Mouse (Mus musculus) lung, embryonic 15.5 days (tissue): ENCODE data around the gene Wipf2. TPM values are rescaled to one million over a fixed set of nuclear protein-coding genes. Genes with fewer than 3 reads are reported as not detected.
"Not testable (repeated sequence)": the region's sequence is repeated elsewhere in the genome, so short reads cannot be mapped to it uniquely, and the experiment has no call there.

ENCODE experiments used
- ATAC-seq: fragments of 200-750 bp; cut with Nextera tagmentation; 2 replicates; pipeline ENCODE4 v1.8.0; 2017; ENCODE audit warnings: moderate number of reproducible peaks, borderline replicate concordance; ENCODE audit not compliant: low FRiP score, low TSS enrichment; ENCODE audit errors: extremely low read depth
- H3K27ac ChIP-seq: fragments of 300-500 bp; sonication (generic); 2 replicates; pipeline ENCODE4 v1.5.1; 2015; ENCODE audit warnings: moderate library complexity, mild to moderate bottlenecking, inconsistent platforms
- H3K27me3 ChIP-seq: fragments of 300-500 bp; sonication (generic); 2 replicates; pipeline ENCODE4 v1.6.1; 2015; ENCODE audit warnings: inconsistent platforms
- H3K36me3 ChIP-seq: fragments of 300-500 bp; sonication (generic); 2 replicates; pipeline ENCODE4 v1.6.1; 2015; ENCODE audit warnings: inconsistent platforms
- H3K4me1 ChIP-seq: fragments of 300-500 bp; sonication (generic); 2 replicates; pipeline ENCODE4 v1.6.1; 2015; ENCODE audit warnings: inconsistent platforms
- H3K4me2 ChIP-seq: fragments of 300-500 bp; sonication (generic); 2 replicates; pipeline ENCODE4 v1.6.1; 2015; ENCODE audit warnings: inconsistent platforms, mild to moderate bottlenecking, moderate library complexity
- H3K4me3 ChIP-seq: fragments of 300-500 bp; sonication (generic); 2 replicates; pipeline ENCODE4 v1.5.1; 2015; ENCODE audit warnings: mild to moderate bottlenecking, inconsistent platforms
- H3K9ac ChIP-seq: fragments of 300-500 bp; sonication (generic); 2 replicates; pipeline ENCODE4 v1.6.1; 2015; ENCODE audit warnings: inconsistent platforms
- H3K9me3 ChIP-seq: fragments of 300-500 bp; sonication (generic); 2 replicates; pipeline ENCODE4 v1.6.1; 2016; ENCODE audit warnings: inconsistent platforms
- WGBS: fragments of 180-500 bp; shearing (Covaris S2); methylation state at CpG from one replicate; pipeline ENCODE4 v1.1.7; 2015; 5-methylcytosine and 5-hydroxymethylcytosine counted together
- polyA plus RNA-seq: library from polyadenylated mRNA; unstranded; fragments of >200 nt; fragmentation: Nextera tagmentation; extraction: Ambion mirVana; gene quantifications from 2 replicates; pipeline ENCODE4 v1.2.1, GENCODE M21; 2015

Wipf2 gene
- polyA plus RNA-seq, 1 experiment from 2014 or later: 4.1 TPM

DNA sequence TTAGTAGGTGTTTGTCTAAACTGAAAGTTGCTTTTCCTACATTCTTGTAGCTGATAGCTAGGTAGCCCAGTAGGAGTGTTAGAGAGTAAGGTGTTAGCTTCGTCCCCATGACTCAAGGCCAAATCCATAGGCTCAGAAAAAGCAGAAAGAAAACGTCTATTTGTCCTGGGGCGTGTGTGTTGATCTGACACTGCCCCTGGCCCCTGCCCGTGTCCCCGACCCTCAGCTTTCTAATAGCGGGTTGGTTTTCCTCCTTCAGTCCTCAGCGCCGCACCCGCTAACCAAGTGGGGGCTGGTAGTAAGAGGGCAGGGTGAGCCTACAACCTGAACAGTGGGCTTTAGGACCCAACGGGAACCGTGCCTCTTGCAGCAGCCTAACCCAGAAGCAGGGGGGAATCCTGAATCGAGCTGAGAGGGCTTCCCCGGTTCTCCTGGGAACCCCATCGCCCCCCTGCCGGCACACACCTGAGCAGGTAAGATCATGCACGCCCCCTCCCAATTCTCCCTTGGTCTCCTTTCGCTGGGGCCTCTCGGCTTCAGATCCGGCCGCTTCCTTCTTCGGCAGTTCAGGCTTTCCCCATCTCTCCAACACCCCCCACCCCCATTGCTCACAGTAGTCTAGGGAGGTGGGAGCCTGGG lies 64.1 kb downstream of the Wipf2 start, which contains the start of gene Rara:
Rara (plus strand) TSS at position 381 of the 639 bp plus-strand sequence.
- peak within 1 kb of the TSS; percentile 61 for H3K9ac ChIP-seq
- peak within 1 kb of the TSS; percentile 95 for H3K27ac ChIP-seq
- no peaks in the 10 kb centered on the region for H3K27me3 ChIP-seq
- no peaks in the 10 kb centered on the region for H3K9me3 ChIP-seq
- H3K4me1 ChIP-seq: peaks cover 99% of the 10 kb centered on the region
- 7% methylated on average over 18 of the region's 21 CpGs for WGBS
- no peaks in the 10 kb centered on the region for H3K36me3 ChIP-seq
- H3K4me3 ChIP-seq: peak within 1 kb of the TSS; percentile 55
- peak within 1 kb of the TSS; percentile 63 for H3K4me2 ChIP-seq
- no peak for ATAC-seq

DNA sequence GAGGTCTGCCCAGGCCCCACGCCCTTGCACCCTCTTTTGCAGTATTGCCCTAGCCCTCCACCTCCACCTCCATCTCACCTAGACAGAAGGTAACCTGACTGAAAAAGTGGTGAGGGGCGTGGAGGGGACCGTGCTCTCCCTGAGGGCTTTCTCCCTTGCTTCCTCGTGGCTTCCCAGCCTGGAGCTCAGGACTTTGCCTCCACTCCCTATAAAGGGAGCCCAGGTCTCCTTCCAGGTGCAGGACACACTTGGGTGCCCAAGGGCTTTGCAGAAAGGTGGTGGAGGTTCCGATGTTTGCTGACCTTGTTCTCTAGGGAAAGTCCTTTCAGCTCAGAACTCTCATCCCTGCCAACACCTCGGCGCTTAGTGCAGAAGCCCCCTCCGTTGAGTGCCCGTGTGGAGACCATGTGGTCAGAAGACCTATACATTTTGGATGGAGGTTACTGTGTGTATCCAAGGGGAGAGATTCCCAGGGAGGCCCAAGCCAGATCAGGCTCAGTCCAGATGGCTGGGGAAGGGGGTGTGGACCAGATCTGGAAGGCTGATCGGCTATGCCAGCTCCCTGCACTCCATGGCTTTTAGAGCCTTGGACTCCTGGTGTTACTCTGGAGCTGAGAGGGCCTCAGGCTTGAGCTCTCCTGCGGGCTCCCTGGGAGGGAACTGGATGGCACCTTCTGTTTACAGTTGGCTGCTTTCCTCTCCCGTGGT lies 64.9 kb downstream of the Wipf2 start:
- H3K27me3 ChIP-seq: no peaks in the 10 kb centered on the region
- H3K4me2 ChIP-seq: peak overlapping the region; percentile 63
- peak overlapping the region; percentile 55 for H3K4me3 ChIP-seq
- WGBS: 5% methylated on average over 12 of the region's 12 CpGs
- H3K9me3 ChIP-seq: no peaks in the 10 kb centered on the region
- peak overlapping the region; percentile 61 for H3K9ac ChIP-seq
- H3K27ac ChIP-seq: peak overlapping the region; percentile 95
- ATAC-seq: no peak
- H3K36me3 ChIP-seq: no peaks in the 10 kb centered on the region
- H3K4me1 ChIP-seq: peaks cover 99% of the 10 kb centered on the region

DNA sequence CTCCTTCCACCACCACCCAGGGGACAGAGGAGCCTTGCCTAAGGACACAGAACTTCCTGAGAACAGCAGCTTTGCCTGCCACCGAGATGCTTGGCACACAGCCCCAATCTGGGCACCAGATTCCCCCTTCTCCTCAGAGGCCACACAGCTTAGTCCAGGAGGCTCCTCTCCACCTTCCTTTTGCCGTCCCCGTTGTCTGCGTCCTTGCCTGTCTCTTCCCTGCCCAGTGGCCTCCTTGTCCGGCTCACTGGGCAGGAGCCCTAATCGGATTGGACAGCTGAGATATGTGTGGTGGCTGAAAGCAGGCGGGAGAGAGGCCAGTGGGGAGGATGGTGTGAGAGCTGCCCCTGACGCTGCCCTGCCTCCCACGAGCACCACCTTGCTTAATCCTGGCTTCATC lies 66.1 kb downstream of the Wipf2 start:
- ATAC-seq: no peak
- Histone ChIP-seq H3K9me3 (no peaks in the 10 kb centered on the region), H3K4me2 (peak overlapping the region; percentile 63), H3K27ac (peak overlapping the region; percentile 95), H3K36me3 (no peaks in the 10 kb centered on the region), H3K4me3 (peak overlapping the region; percentile 12; the same call in 1 of the 2 replicates), H3K27me3 (no peaks in the 10 kb centered on the region), H3K4me1 (peaks cover 99% of the 10 kb centered on the region), H3K9ac (peak overlapping the region; percentile 18; the same call in 1 of the 2 replicates)
- WGBS: 15% methylated on average over 9 of the region's 9 CpGs

DNA sequence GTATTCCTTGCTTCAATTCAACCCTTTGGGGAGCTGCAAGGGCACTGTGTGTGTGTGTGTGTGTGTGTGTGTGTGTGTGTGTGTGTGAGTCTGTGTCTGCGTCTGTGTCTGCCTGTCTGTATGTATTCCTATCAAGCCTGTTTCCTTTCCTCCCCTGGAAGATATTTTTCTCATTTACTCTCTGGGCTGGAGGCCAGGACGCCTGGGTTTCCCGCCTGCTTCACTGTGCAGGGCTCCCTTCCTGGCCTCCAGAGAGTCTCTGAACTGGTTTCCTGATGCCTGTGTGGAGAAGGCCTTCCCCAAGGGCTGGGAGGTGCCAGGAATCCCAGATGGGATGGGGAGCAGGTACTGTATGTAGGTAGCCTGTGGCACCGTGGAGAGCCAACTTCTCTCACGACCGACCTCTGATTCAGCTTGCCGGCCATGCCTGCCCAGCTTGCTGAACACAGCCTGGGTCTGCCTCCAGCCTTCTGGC lies 66.7 kb downstream of the Wipf2 start:
- Histone ChIP-seq H3K4me2 (peak overlapping the region; percentile 63), H3K9me3 (no peaks in the 10 kb centered on the region), H3K27me3 (no peaks in the 10 kb centered on the region), H3K4me3 (peak overlapping the region; percentile 12; the same call in 1 of the 2 replicates), H3K27ac (peak overlapping the region; percentile 95), H3K9ac (0 out of 2 replicates have a peak overlapping the region, but pooled peaks have one; percentile 18), H3K4me1 (peaks cover 98% of the 10 kb centered on the region), H3K36me3 (no peaks in the 10 kb centered on the region)
- no peak for ATAC-seq
- 30% methylated on average over 7 of the region's 7 CpGs for WGBS

DNA sequence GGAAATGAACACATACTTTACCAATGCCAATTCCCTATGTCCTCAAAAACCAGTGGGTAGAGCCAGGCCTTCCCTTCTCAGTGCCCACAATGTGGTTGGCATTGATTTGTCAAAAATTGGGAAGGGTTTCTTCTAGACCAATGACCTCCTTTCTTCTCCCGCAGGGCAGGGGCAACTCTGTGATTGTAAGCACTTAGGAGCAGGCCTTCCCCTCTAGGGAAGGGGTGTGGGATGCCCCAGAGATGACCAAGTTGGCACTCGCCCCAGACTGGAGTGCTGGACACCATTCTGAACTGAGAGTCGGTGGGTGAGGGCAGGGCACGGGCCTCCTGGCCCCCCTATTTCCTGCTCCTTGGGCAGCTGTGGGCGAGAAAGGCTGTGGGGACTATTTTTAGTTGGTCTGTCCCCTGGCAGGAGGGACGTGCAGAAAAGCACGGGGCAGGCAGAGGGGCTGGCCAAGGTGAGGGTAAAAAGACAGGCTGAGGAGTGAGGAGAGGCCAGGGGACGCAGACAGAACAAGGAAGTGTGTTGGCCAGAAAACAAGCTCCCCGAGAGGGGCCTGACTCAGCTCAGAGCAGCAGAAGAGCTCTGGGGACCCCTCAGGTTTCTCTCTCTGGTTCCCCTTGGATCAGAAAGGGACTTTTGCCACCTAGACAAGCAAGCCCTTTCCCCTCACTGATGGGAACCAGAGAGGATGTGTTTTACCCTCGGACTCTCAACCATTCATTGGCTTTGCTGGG lies 67.5 kb downstream of the Wipf2 start:
- no peaks in the 10 kb centered on the region for H3K9me3 ChIP-seq
- peaks cover 97% of the 10 kb centered on the region for H3K4me1 ChIP-seq
- no peak overlapping the region; the same call in 1 of the 2 replicates for H3K4me3 ChIP-seq
- peak overlapping the region; percentile 95 for H3K27ac ChIP-seq
- H3K27me3 ChIP-seq: no peaks in the 10 kb centered on the region
- WGBS: 17% methylated on average over 10 of the region's 10 CpGs
- ATAC-seq: no peak
- no peaks in the 10 kb centered on the region for H3K36me3 ChIP-seq
- 0 out of 2 replicates have a peak overlapping the region, but pooled peaks have one; percentile 12 for H3K9ac ChIP-seq
- H3K4me2 ChIP-seq: peak overlapping the region; percentile 63

DNA sequence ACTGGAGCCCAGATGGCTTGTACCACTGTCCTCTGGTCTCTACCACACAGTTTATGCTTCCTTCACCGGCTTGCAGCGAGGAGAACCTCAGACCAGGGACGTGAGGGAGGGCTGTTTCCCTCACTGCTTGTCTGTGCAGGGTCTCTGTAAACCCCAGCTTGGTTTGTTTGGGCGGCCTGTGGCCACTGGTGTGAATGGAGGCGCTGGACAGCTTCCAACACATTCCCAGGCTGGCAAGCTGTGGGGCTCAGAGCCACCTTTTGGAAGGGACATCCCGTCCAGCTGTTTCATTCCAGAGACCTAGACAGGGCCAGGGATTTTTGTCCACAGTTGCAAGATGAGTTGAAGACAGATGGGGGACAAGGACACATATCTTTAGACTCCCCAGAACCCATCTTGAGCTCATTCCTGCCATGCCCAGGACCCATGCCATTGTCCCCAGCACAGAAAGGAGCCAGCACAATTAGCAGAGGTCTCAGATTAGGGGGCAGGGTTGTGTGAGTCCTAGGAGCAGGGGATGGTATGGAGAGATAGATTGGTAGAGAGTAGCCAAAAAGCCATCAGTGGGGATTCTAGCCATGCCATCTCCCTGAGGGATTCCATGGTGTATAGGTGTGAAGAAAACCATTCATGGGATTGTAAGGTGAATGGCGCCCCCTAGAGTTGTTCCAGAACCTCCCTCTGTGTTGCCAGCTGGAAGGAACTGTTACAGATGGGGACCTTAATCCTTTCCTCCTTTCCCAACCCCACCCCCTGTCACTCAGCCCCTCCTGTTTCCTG lies 68.3 kb downstream of the Wipf2 start:
- WGBS: 15% methylated on average over 7 of the region's 7 CpGs
- Histone ChIP-seq H3K4me2 (peak overlapping the region; percentile 63), H3K36me3 (no peaks in the 10 kb centered on the region), H3K4me3 (no peak overlapping the region), H3K27ac (peak overlapping the region; percentile 95), H3K9ac (no peak overlapping the region), H3K27me3 (no peaks in the 10 kb centered on the region), H3K4me1 (peaks cover 97% of the 10 kb centered on the region), H3K9me3 (no peaks in the 10 kb centered on the region)
- ATAC-seq: peak; percentile 11; the same call in 1 of the 2 replicates

DNA sequence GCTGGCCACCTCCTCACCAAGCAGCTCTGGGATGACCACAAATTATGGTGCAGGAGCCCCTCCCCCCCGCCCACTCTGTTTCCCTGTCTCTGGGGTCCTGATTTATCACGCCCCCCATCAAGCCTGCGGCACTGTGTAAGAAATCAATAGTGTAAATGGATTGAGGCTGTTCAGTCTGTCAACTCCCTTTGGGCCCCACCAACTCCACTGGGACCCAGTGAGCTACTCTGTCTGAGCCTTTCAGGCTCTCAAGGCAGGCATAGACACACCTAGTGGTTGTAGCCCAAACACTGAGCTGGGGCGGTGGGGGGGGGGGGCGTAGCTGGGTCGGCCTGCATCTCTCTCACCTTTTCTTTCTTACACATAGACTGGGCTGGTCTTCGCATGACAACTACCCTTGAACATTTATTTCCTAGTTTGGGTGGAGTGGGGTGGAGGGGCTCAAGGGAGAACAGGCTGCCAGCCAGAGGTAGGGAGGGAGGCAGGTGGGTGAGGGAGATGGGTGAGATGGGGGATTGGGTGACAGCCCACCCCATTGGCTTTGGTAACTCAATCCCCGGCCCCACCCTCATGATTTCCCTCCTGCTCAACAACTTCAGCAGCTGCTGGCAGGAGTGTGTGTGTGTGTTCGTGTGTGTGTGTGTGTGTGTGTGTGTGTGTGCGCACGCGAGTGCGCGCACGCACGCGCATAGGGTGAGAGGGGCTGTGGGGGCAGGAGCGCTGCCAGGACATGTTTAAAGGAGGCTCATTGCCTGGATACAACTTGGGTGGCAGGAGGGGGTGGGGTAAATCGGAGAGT lies 69.1 kb downstream of the Wipf2 start:
- peak overlapping the region; percentile 95 for H3K27ac ChIP-seq

DNA sequence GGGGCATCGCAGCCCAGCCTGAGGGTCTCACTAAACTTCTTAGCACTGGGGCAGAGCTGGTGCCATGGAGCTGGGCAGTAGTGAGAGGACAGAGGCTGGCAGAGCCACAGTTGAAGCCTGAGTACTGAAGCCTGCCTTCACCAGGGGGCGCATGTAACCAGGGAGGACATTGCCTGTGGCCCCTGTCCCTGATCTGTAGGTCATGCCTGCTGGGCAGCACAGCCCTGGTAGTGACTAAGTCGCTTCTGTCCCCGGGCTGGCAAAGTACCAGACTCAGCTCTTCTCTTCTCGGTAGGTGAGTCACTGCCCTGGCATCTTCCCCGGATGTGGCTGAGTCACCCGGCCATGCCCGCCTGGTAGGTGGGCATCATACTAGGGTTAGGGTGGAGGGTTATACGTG lies 69.7 kb downstream of the Wipf2 start:
- Histone ChIP-seq H3K9ac (no peak overlapping the region), H3K9me3 (no peaks in the 10 kb centered on the region), H3K36me3 (no peaks in the 10 kb centered on the region), H3K4me2 (peak overlapping the region; percentile 37), H3K27ac (peak overlapping the region; percentile 95), H3K4me1 (peaks cover 93% of the 10 kb centered on the region), H3K27me3 (no peaks in the 10 kb centered on the region), H3K4me3 (peak overlapping the region; percentile 2; the same call in 1 of the 2 replicates)
- 31% methylated on average over 9 of the region's 9 CpGs for WGBS
- no peak for ATAC-seq

More for the DNA sequence above, 69.1 kb downstream of the Wipf2 start:
- peaks cover 98% of the 10 kb centered on the region for H3K4me1 ChIP-seq
- H3K4me2 ChIP-seq: peak overlapping the region; percentile 63
- no peaks in the 10 kb centered on the region for H3K36me3 ChIP-seq
- no peaks in the 10 kb centered on the region for H3K27me3 ChIP-seq
- peak overlapping the region; percentile 2; the same call in 1 of the 2 replicates for H3K4me3 ChIP-seq
- H3K9ac ChIP-seq: 0 out of 2 replicates have a peak overlapping the region, but pooled peaks have one; percentile 16
- 13% methylated on average over 19 of the region's 19 CpGs for WGBS
- ATAC-seq: no peak
- no peaks in the 10 kb centered on the region for H3K9me3 ChIP-seq

DNA sequence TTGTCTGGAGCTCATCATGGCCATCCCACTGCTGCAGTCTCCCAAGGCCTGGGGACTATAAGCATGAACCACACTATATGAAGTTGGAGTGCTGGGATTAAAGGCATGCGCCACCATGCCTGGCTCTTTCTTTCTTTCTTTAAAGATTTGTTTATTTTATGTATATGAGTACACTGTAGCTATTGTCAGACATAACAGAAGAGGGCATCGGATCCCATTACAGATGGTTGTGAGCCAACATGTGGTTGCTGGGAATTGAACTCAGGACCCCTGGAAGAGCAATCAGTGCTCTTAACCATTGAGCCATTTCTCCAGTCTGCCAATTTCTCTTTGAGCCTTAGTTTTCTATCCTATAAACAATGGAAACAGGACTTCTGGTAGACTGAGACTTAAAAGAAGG lies 70.4 kb downstream of the Wipf2 start:
- Histone ChIP-seq H3K4me1 (peaks cover 93% of the 10 kb centered on the region), H3K27ac (peak overlapping the region; percentile 95)
- not testable (repeated sequence) for H3K9me3 ChIP-seq, H3K27me3 ChIP-seq, H3K4me3 ChIP-seq, H3K36me3 ChIP-seq, H3K9ac ChIP-seq, ATAC-seq, H3K4me2 ChIP-seq
- 74% methylated on average over 2 of the region's 2 CpGs for WGBS

DNA sequence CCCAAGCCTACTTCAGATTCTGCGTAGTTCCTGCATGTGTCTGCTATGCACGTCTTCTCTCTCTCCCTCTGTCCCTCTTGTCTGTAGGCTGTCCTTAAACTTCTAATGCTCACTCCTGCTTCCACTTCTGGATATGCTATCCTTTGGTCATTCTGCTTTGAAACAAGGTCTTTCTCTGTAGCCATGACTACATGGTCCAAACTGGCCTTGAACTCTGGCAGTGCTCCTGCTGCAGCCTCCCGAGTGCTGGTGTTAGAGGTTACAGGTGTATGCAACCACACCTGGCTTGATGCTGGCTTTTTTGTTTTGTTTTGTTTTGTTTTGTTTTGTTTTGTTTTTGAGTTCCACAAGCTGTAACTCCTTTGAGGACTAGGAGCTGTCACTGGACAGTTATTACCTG lies 70.9 kb downstream of the Wipf2 start:
- Histone ChIP-seq H3K9me3 (no peaks in the 10 kb centered on the region), H3K4me1 (peaks cover 93% of the 10 kb centered on the region), H3K27ac (no peak overlapping the region), H3K36me3 (no peaks in the 10 kb centered on the region), H3K9ac (no peak overlapping the region), H3K4me2 (no peak overlapping the region), H3K27me3 (no peaks in the 10 kb centered on the region), H3K4me3 (no peak overlapping the region)
- no peak for ATAC-seq
- 80% methylated on average over 3 of the region's 3 CpGs for WGBS
